In genomic region chr12:3833059-3833760, GRCm38 (mm10) we compare ENCODE assay signal across 8 mouse cellular contexts. TPM values are rescaled to one million over a fixed set of nuclear protein-coding genes. Genes with fewer than 3 reads are reported as not detected.
DNase-seq lines count a peak whose midpoint lies in the region; ATAC-seq and TF ChIP-seq lines count a peak whose summit lies in the region.

No protein-coding gene starts in this region.

- H3K9ac ChIP-seq in ES-E14 (ENCODE audit: insufficient read depth, low read depth, low read length, poor library complexity, severe bottlenecking), result 0 out of 2 replicates have a peak overlapping the region, but pooled peaks have one; percentile 55
- H3K9ac ChIP-seq in heart, embryonic 15.5 days, result 0 out of 2 replicates have a peak overlapping the region, but pooled peaks have one; percentile 40
- no peak overlapping the region for H3K9ac ChIP-seq in liver, embryonic 12.5 days

- peak overlapping the region; percentile 48 for H3K4me3 ChIP-seq in heart, embryonic 10.5 days
- no peak overlapping the region for H3K4me3 ChIP-seq in ES-E14 (ENCODE audit: insufficient read depth in 1 of 2, low read depth in 1 of 2, low read length in 2 of 2, poor library complexity in 1 of 2, severe bottlenecking in 1 of 2)
- H3K4me3 ChIP-seq in heart, embryonic 15.5 days, result peak overlapping the region; percentile 32
- no peak overlapping the region for H3K4me3 ChIP-seq in liver, embryonic 12.5 days

- no peak for DNase-seq in heart, embryonic 10.5 days (ENCODE audit: low spot score)
- DNase-seq in heart, adult 8-10 months (ENCODE audit: low spot score), result no peak
- no peak for DNase-seq in ES-E14 (ENCODE audit: low read depth, low spot score)
- DNase-seq in adrenal gland, postnatal 14 days, result no peak
- no peak for DNase-seq in right cerebral cortex, adult 18-20 months
- DNase-seq in layer of hippocampus, adult 11-12 months (ENCODE audit: low spot score), result no peak

- in situ Hi-C loops in ES-E14 (cut with MboI; ENCODE audit: low sequenced_read_pairs in 2 of 2, unreplicated experiment in 2 of 2), result no loop called here

- WGBS in heart, embryonic 10.5 days, result 55% methylated on average over 7 of the region's 7 CpGs
- 39% methylated on average over 7 of the region's 7 CpGs for WGBS in heart, embryonic 15.5 days
- WGBS in liver, embryonic 12.5 days (ENCODE audit: insufficient replicate concordance), result 62% methylated on average over 7 of the region's 7 CpGs

- H3K27me3 ChIP-seq in heart, embryonic 10.5 days (ENCODE audit: insufficient read depth, poor library complexity, severe bottlenecking), result no peaks in the 10 kb centered on the region
- no peaks in the 10 kb centered on the region for H3K27me3 ChIP-seq in heart, embryonic 15.5 days
- H3K27me3 ChIP-seq in liver, embryonic 12.5 days (replicated peaks), result no peaks in the 10 kb centered on the region

- 0 out of 2 replicates have a peak, but pooled peaks have one; percentile 23 for ATAC-seq in heart, embryonic 15.5 days (replicated peaks; ENCODE audit: insufficient number of reproducible peaks, insufficient read depth, low FRiP score, low read depth)
- no peak for ATAC-seq in liver, embryonic 12.5 days

- peaks cover 55% of the 10 kb centered on the region for H3K4me1 ChIP-seq in heart, embryonic 10.5 days
- peaks cover 1 to 21% of the 10 kb centered on the region in 2 experiments; a peak in 3 of 4 replicates for H3K4me1 ChIP-seq in ES-E14 (ENCODE audit: control insufficient read depth in 2 of 2, insufficient read depth in 2 of 2, low read length in 2 of 2, poor library complexity in 1 of 2)
- peaks cover 50% of the 10 kb centered on the region for H3K4me1 ChIP-seq in heart, embryonic 15.5 days (replicated peaks)
- H3K4me1 ChIP-seq in liver, embryonic 12.5 days, result peaks cover 42% of the 10 kb centered on the region

- peak overlapping the region; percentile 88; the same call in 1 of the 2 replicates for H3K27ac ChIP-seq in heart, embryonic 10.5 days
- H3K27ac ChIP-seq in ES-E14 (ENCODE audit: insufficient read depth, low read depth, low read length, poor library complexity, severe bottlenecking), result no peak overlapping the region
- H3K27ac ChIP-seq in heart, embryonic 15.5 days, result peak overlapping the region; percentile 88
- H3K27ac ChIP-seq in liver, embryonic 12.5 days, result peak overlapping the region; percentile 73

- H3K4me2 ChIP-seq in heart, embryonic 15.5 days, result peak overlapping the region; percentile 62
- H3K4me2 ChIP-seq in liver, embryonic 12.5 days, result peak overlapping the region; percentile 56; the same call in 1 of the 2 replicates

- peaks cover 26% of the 10 kb centered on the region for H3K36me3 ChIP-seq in heart, embryonic 10.5 days
- no peaks in the 10 kb centered on the region; the same call in 1 of the 2 replicates for H3K36me3 ChIP-seq in ES-E14 (ENCODE audit: control insufficient read depth, insufficient read depth, low read length, poor library complexity, severe bottlenecking)
- peaks cover 22% of the 10 kb centered on the region for H3K36me3 ChIP-seq in heart, embryonic 15.5 days
- H3K36me3 ChIP-seq in liver, embryonic 12.5 days, result peaks cover 31% of the 10 kb centered on the region

- no peaks in the 10 kb centered on the region for H3K9me3 ChIP-seq in heart, embryonic 10.5 days
- H3K9me3 ChIP-seq in ES-E14 (ENCODE audit: control insufficient read depth, insufficient read depth, low read depth, low read length), result no peaks in the 10 kb centered on the region
- no peaks in the 10 kb centered on the region for H3K9me3 ChIP-seq in heart, embryonic 15.5 days (replicated peaks)
- no peaks in the 10 kb centered on the region for H3K9me3 ChIP-seq in liver, embryonic 12.5 days (replicated peaks)

TF ChIP-seq in ES-E14, 5 proteins besides CTCF, POLR2A, EP300 and RAD21:
- TF ChIP-seq HCFC1 (IDR thresholded peaks at IDR 0.05; ENCODE audit: borderline replicate concordance, insufficient read depth, low read length) (no peak), CHD2 (IDR thresholded peaks at IDR 0.05; ENCODE audit: low read depth, low read length) (no peak), ZNF384 (IDR thresholded peaks at IDR 0.05; ENCODE audit: low read depth, low read length) (no peak), ZC3H11A (IDR thresholded peaks at IDR 0.05; ENCODE audit: borderline replicate concordance, low read depth, low read length) (no peak), MAFK (IDR thresholded peaks at IDR 0.05; ENCODE audit: insufficient read depth, low read depth, low read length) (no peak)

RNA-seq across cellular contexts. Expression of gene Dnmt3a, which starts 27.4 kb away (rescaled TPM):
- 148 and 154 TPM in 2 replicates for polyA plus RNA-seq in heart, embryonic 10.5 days (2016; fragmentation: Nextera tagmentation; extraction: Ambion mirVana)
- total RNA-seq in heart, adult 8-10 months (2022), result 10 to 100 TPM; 46.0 to 59.4 (median 50.9) TPM
- total RNA-seq in ES-E14 (2012; rRNA removed), result 77.0 and 90.9 TPM in 2 replicates
- 79.9 and 94.7 TPM in 2 replicates for polyA plus RNA-seq in heart, embryonic 15.5 days (2015; fragmentation: Nextera tagmentation; extraction: Ambion mirVana)
- polyA plus RNA-seq in liver, embryonic 12.5 days (2016; fragmentation: Nextera tagmentation; extraction: Ambion mirVana), result 57.9 and 58.7 TPM in 2 replicates
- total RNA-seq in adrenal gland, postnatal 14 days (2021), result 95.6 and 106 TPM in 2 replicates

Comparison
In these comparisons a context has a peak if more than half of its experiments do, and no peak if none do; other contexts are left out.
1. H3K4me3 ChIP-seq: peak in heart, embryonic 10.5 days (single experiment) and heart, embryonic 15.5 days (single experiment); none in ES-E14 (0 of 2) and liver, embryonic 12.5 days (single experiment).